9 mouse cellular contexts compared by ENCODE assay signal in the genomic region with DNA sequence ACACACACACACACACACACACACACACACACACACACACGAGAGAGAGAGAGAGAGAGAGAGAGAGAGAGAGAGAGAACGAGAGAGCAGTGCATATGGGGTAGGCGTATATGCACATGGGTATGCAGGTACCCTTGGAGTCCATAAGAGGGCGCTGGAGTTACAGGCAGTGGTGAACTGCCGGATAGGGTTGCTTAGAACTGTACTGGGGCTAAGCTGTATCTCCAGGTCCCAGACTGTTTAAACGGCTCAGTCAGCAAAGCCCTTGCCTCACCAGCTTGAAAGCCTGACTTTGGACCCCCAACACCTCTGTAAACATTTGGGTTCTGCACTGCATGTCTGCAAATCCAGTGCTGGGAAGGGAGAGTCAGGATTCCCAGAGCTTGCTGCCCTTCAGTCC.
DNase-seq lines count a peak whose midpoint lies in the region; ATAC-seq and TF ChIP-seq lines count a peak whose summit lies in the region.
"Had no signal": no experiment of that assay in that cellular context is flagged by ENCODE, and none has a peak within 500 bp of the region (broad histone marks: within the 10 kb centered on the region; RNA-seq: fewer than 3 reads in every experiment).

No protein-coding gene starts in this region.

- no peak for ATAC-seq in hindbrain, embryonic 13.5 days (ENCODE audit: low FRiP score)
- no peak for ATAC-seq in hindbrain, embryonic 12.5 days (ENCODE audit: low FRiP score)
- no peak for ATAC-seq in intestine, postnatal 0 days
- ATAC-seq in frontal cortex, adult (ENCODE audit: low TSS enrichment) = no peak

- peak; percentile 70 for TF ChIP-seq CTCF in intestine, postnatal 0 days (IDR thresholded peaks at IDR 0.05; ENCODE audit: low read depth)

- intact Hi-C loops in gastrocnemius, postnatal 14 days (cut with DNase I; ENCODE audit: low total_unique reads) = no loop called here

- H3K4me1 ChIP-seq in hindbrain, embryonic 13.5 days (replicated peaks) = peaks cover 50% of the 10 kb centered on the region
- H3K4me1 ChIP-seq in hindbrain, embryonic 12.5 days = peaks cover 41% of the 10 kb centered on the region
- peaks cover 10% of the 10 kb centered on the region in 2 experiments for H3K4me1 ChIP-seq in ES-E14 (ENCODE audit: control insufficient read depth in 2 of 2, insufficient read depth in 2 of 2, low read length in 2 of 2, poor library complexity in 1 of 2)
- peaks cover 8% of the 10 kb centered on the region for H3K4me1 ChIP-seq in intestine, postnatal 0 days (replicated peaks; ENCODE audit: control insufficient read depth, insufficient read depth, low read length)

- H3K27me3 ChIP-seq in hindbrain, embryonic 13.5 days = no peaks in the 10 kb centered on the region
- H3K27me3 ChIP-seq in hindbrain, embryonic 12.5 days = no peaks in the 10 kb centered on the region
- no peaks in the 10 kb centered on the region for H3K27me3 ChIP-seq in intestine, postnatal 0 days (replicated peaks; ENCODE audit: control insufficient read depth, insufficient read depth, low read length)

- H3K4me3 ChIP-seq in hindbrain, embryonic 13.5 days = no peak overlapping the region; the same call in 1 of the 2 replicates
- no peak overlapping the region for H3K4me3 ChIP-seq in hindbrain, embryonic 12.5 days
- H3K4me3 ChIP-seq in ES-E14 (ENCODE audit: insufficient read depth in 1 of 2, low read depth in 1 of 2, low read length in 2 of 2, poor library complexity in 1 of 2, severe bottlenecking in 1 of 2) = peak overlapping the region; percentile 73 to 91; a peak in 3 of 4 replicates
- H3K4me3 ChIP-seq in intestine, postnatal 0 days (ENCODE audit: low read depth, low read length) = peak overlapping the region; percentile 32; the same call in 1 of the 2 replicates

- 87% methylated on average over 6 of the region's 6 CpGs for WGBS in hindbrain, embryonic 13.5 days
- 95% methylated on average over 5 of the region's 6 CpGs for WGBS in hindbrain, embryonic 12.5 days
- 85% methylated on average over 6 of the region's 6 CpGs for WGBS in intestine, postnatal 0 days

- H3K36me3 ChIP-seq in hindbrain, embryonic 13.5 days = no peaks in the 10 kb centered on the region
- H3K36me3 ChIP-seq in hindbrain, embryonic 12.5 days = no peaks in the 10 kb centered on the region
- peaks cover 4% of the 10 kb centered on the region; the same call in 1 of the 2 replicates for H3K36me3 ChIP-seq in ES-E14 (ENCODE audit: control insufficient read depth, insufficient read depth, low read length, poor library complexity, severe bottlenecking)
- no peaks in the 10 kb centered on the region for H3K36me3 ChIP-seq in intestine, postnatal 0 days (ENCODE audit: control insufficient read depth, insufficient read depth)

- H3K9ac ChIP-seq in hindbrain, embryonic 13.5 days = no peak overlapping the region
- H3K9ac ChIP-seq in hindbrain, embryonic 12.5 days = no peak overlapping the region
- peak overlapping the region; percentile 69; the same call in 1 of the 2 replicates for H3K9ac ChIP-seq in ES-E14 (ENCODE audit: insufficient read depth, low read depth, low read length, poor library complexity, severe bottlenecking)
- H3K9ac ChIP-seq in intestine, postnatal 0 days (ENCODE audit: low read depth, low read length) = no peak overlapping the region

- DNase-seq in 416B (ENCODE audit: low read depth) = peak; percentile 21
- no peak for DNase-seq in ES-E14 (ENCODE audit: low read depth, low spot score)
- no peak for DNase-seq in gastrocnemius, postnatal 14 days
- DNase-seq in kidney, postnatal 10 days = no peak
- DNase-seq: adrenal gland, postnatal 10 days had no signal

- no peaks in the 10 kb centered on the region for H3K9me3 ChIP-seq in hindbrain, embryonic 13.5 days
- H3K9me3 ChIP-seq in hindbrain, embryonic 12.5 days (replicated peaks) = no peaks in the 10 kb centered on the region
- H3K9me3 ChIP-seq in ES-E14 (ENCODE audit: control insufficient read depth, insufficient read depth, low read depth, low read length) = no peaks in the 10 kb centered on the region
- no peaks in the 10 kb centered on the region for H3K9me3 ChIP-seq in intestine, postnatal 0 days (ENCODE audit: control insufficient read depth)

- H3K4me2 ChIP-seq in hindbrain, embryonic 13.5 days = peak overlapping the region; percentile 41; the same call in 1 of the 2 replicates
- H3K4me2 ChIP-seq in hindbrain, embryonic 12.5 days (replicated peaks) = no peak overlapping the region
- peak overlapping the region; percentile 61 for H3K4me2 ChIP-seq in intestine, postnatal 0 days (replicated peaks; ENCODE audit: low read depth)

- in situ Hi-C loops in ES-E14 (cut with MboI; ENCODE audit: low sequenced_read_pairs in 2 of 2, unreplicated experiment in 2 of 2) = no loop called here

- peak overlapping the region; percentile 79; the same call in 1 of the 2 replicates for H3K27ac ChIP-seq in hindbrain, embryonic 13.5 days
- H3K27ac ChIP-seq in hindbrain, embryonic 12.5 days = no peak overlapping the region
- H3K27ac ChIP-seq in ES-E14 (ENCODE audit: insufficient read depth, low read depth, low read length, poor library complexity, severe bottlenecking) = peak overlapping the region; percentile 96; the same call in 1 of the 2 replicates
- peak overlapping the region; percentile 96 for H3K27ac ChIP-seq in intestine, postnatal 0 days (ENCODE audit: low read depth, low read length)

TF ChIP-seq in ES-E14, 5 proteins besides CTCF, POLR2A, EP300 and RAD21:
- TF ChIP-seq HCFC1 (IDR thresholded peaks at IDR 0.05; ENCODE audit: borderline replicate concordance, insufficient read depth, low read length) (no peak), ZNF384 (IDR thresholded peaks at IDR 0.05; ENCODE audit: low read depth, low read length) (peak; percentile 5; the same call in 1 of the 2 replicates), CHD2 (IDR thresholded peaks at IDR 0.05; ENCODE audit: low read depth, low read length) (no peak), MAFK (IDR thresholded peaks at IDR 0.05; ENCODE audit: insufficient read depth, low read depth, low read length) (no peak), ZC3H11A (IDR thresholded peaks at IDR 0.05; ENCODE audit: borderline replicate concordance, low read depth, low read length) (peak; percentile 59; the same call in 1 of the 2 replicates)
TF ChIP-seq in ES-E14: peak in this region for 2.

Comparison
In these comparisons a context has a peak if more than half of its experiments do, and no peak if none do; other contexts are left out.
1. H3K4me3 ChIP-seq: peak in ES-E14 (2 of 2) and intestine, postnatal 0 days (single experiment); none in hindbrain, embryonic 13.5 days (single experiment) and hindbrain, embryonic 12.5 days (single experiment).